Mouse (Mus musculus) embryonic facial prominence, embryonic 10.5 days (tissue): ENCODE data around the gene Wwp2. TPM values are rescaled to one million over a fixed set of nuclear protein-coding genes. Genes with fewer than 3 reads are reported as not detected.

Experiments used
- DNase-seq: peaks from one replicate; pipeline ENCODE4 v3.0.0-alpha.2; 2017; ENCODE audit warnings: low spot score
- H3K27ac ChIP-seq: fragments of 300-500 bp; sonication (generic); replicated peaks from 2 replicates; pipeline ENCODE4 v1.5.1; 2016; ENCODE audit warnings: mild to moderate bottlenecking
- H3K27me3 ChIP-seq: fragments of 300-500 bp; sonication (generic); replicated peaks from 2 replicates; pipeline ENCODE4 v1.6.1; 2016; ENCODE audit warnings: low read depth, mild to moderate bottlenecking; ENCODE audit not compliant: poor library complexity, severe bottlenecking
- H3K36me3 ChIP-seq: fragments of 300-500 bp; sonication (generic); replicated peaks from 2 replicates; pipeline ENCODE4 v1.6.1; 2016; ENCODE audit warnings: mild to moderate bottlenecking, moderate library complexity
- H3K4me1 ChIP-seq: fragments of 300-500 bp; sonication (generic); 2 replicates; pipeline ENCODE4 v1.6.1; 2016
- H3K4me3 ChIP-seq: fragments of 300-500 bp; sonication (generic); 2 replicates; pipeline ENCODE4 v1.5.1; 2016; ENCODE audit warnings: mild to moderate bottlenecking, moderate library complexity
- H3K9me3 ChIP-seq: fragments of 300-500 bp; sonication (generic); 2 replicates; pipeline ENCODE4 v1.6.1; 2016; ENCODE audit warnings: mild to moderate bottlenecking
- WGBS: fragments of 180-500 bp; shearing (Covaris S2); methylation state at CpG from one replicate; pipeline ENCODE4 v1.1.7; 2016; 5-methylcytosine and 5-hydroxymethylcytosine counted together
- polyA plus RNA-seq: library from polyadenylated mRNA; unstranded; fragments of >200 nt; fragmentation: Nextera tagmentation; extraction: Ambion mirVana; gene quantifications from 2 replicates; pipeline ENCODE4 v1.2.1, GENCODE M21; 2016

The Wwp2 gene
- polyA plus RNA-seq, 1 experiment from 2014 or later, result 67.5 TPM

GRCm38 (mm10) chr8:107439880-107440625 lies 3.9 kb downstream of the Wwp2 start:
- no peak for DNase-seq
- Histone ChIP-seq H3K4me3 (no peak overlapping the region), H3K9me3 (no peaks in the 10 kb centered on the region), H3K27ac (no peak overlapping the region), H3K27me3 (no peaks in the 10 kb centered on the region), H3K4me1 (peaks cover 20% of the 10 kb centered on the region), H3K36me3 (peaks cover 18% of the 10 kb centered on the region; the same call in 1 of the 2 replicates)
- 92% methylated on average over 3 of the region's 3 CpGs for WGBS

GRCm38 (mm10) chr8:107444626-107445025 lies 8.5 kb downstream of the Wwp2 start:
- H3K4me3 ChIP-seq, result no peak overlapping the region
- H3K27me3 ChIP-seq, result no peaks in the 10 kb centered on the region
- 89% methylated on average over 3 of the region's 3 CpGs for WGBS
- H3K9me3 ChIP-seq, result no peaks in the 10 kb centered on the region
- H3K4me1 ChIP-seq, result peaks cover 20% of the 10 kb centered on the region
- H3K36me3 ChIP-seq, result peaks cover 18% of the 10 kb centered on the region; the same call in 1 of the 2 replicates
- no peak for DNase-seq
- H3K27ac ChIP-seq, result no peak overlapping the region

DNA sequence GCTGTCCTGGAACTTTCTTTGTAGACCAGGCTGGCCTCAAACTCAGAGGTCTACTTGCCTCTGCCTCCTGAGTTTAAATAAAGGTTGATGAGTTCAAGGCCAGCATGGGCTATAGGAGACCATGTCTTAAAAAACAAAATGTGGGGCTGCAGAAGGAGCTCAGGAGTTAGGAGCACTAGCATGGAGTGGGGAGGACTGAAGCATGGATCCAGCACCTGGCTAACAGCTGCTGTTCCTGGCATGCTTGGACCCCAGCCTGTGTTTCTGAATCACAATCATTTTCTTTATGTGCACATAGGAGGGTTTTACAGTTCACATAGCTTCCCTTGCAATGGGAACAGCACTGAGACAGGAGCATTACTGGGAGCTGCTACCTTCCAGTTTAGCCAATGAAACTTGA lies 11.5 kb downstream of the Wwp2 start:
- Histone ChIP-seq H3K4me1 (peaks cover 23% of the 10 kb centered on the region), H3K4me3 (no peak overlapping the region)
- no peak for DNase-seq

GRCm38 (mm10) chr8:107448382-107448889 lies 12.3 kb downstream of the Wwp2 start:
- Histone ChIP-seq H3K4me1 (peaks cover 23% of the 10 kb centered on the region), H3K36me3 (peaks cover 16% of the 10 kb centered on the region), H3K27me3 (no peaks in the 10 kb centered on the region), H3K9me3 (no peaks in the 10 kb centered on the region), H3K4me3 (no peak overlapping the region), H3K27ac (peak overlapping the region; percentile 4)
- WGBS, result 79% methylated on average over 4 of the region's 4 CpGs
- no peak for DNase-seq

More for the DNA sequence above, 11.5 kb downstream of the Wwp2 start:
- no peaks in the 10 kb centered on the region for H3K27me3 ChIP-seq
- H3K9me3 ChIP-seq, result no peaks in the 10 kb centered on the region
- no peak overlapping the region for H3K27ac ChIP-seq
- H3K36me3 ChIP-seq, result peaks cover 13% of the 10 kb centered on the region

GRCm38 (mm10) chr8:107449130-107449529 lies 13.0 kb downstream of the Wwp2 start:
- Histone ChIP-seq H3K9me3 (no peaks in the 10 kb centered on the region), H3K4me3 (no peak overlapping the region), H3K36me3 (peaks cover 23% of the 10 kb centered on the region), H3K27me3 (no peaks in the 10 kb centered on the region), H3K4me1 (peaks cover 23% of the 10 kb centered on the region), H3K27ac (peak overlapping the region; percentile 20)
- no peak for DNase-seq
- 34% methylated on average over 8 of the region's 8 CpGs for WGBS

GRCm38 (mm10) chr8:107449655-107450054 lies 13.5 kb downstream of the Wwp2 start:
- Histone ChIP-seq H3K36me3 (peaks cover 23% of the 10 kb centered on the region), H3K4me1 (peaks cover 23% of the 10 kb centered on the region), H3K4me3 (no peak overlapping the region), H3K9me3 (no peaks in the 10 kb centered on the region), H3K27me3 (no peaks in the 10 kb centered on the region), H3K27ac (peak overlapping the region; percentile 20; the same call in 1 of the 2 replicates)
- no peak for DNase-seq
- WGBS, result 73% methylated on average over 6 of the region's 6 CpGs

GRCm38 (mm10) chr8:107451414-107452066 lies 15.4 kb downstream of the Wwp2 start:
- no peaks in the 10 kb centered on the region for H3K27me3 ChIP-seq
- DNase-seq, result no peak
- no peak overlapping the region for H3K27ac ChIP-seq
- peaks cover 23% of the 10 kb centered on the region for H3K4me1 ChIP-seq
- no peak overlapping the region for H3K4me3 ChIP-seq
- H3K9me3 ChIP-seq, result no peaks in the 10 kb centered on the region
- peaks cover 34% of the 10 kb centered on the region for H3K36me3 ChIP-seq
- 91% methylated on average over 13 of the region's 13 CpGs for WGBS

GRCm38 (mm10) chr8:107453386-107453785 lies 17.2 kb downstream of the Wwp2 start:
- WGBS, result 98% methylated on average over 11 of the region's 11 CpGs
- DNase-seq, result no peak
- H3K4me1 ChIP-seq, result peaks cover 15% of the 10 kb centered on the region
- H3K27ac ChIP-seq, result no peak overlapping the region
- no peaks in the 10 kb centered on the region for H3K27me3 ChIP-seq
- no peaks in the 10 kb centered on the region for H3K9me3 ChIP-seq
- peaks cover 49% of the 10 kb centered on the region for H3K36me3 ChIP-seq
- no peak overlapping the region for H3K4me3 ChIP-seq

- H3K4me3 ChIP-seq, result no peak overlapping the region
- H3K36me3 ChIP-seq, result peaks cover 61% of the 10 kb centered on the region
- DNase-seq, result peak; percentile 34
- 0 out of 2 replicates have a peak overlapping the region, but pooled peaks have one; percentile 19 for H3K27ac ChIP-seq
- no peaks in the 10 kb centered on the region for H3K9me3 ChIP-seq
- WGBS, result 18% methylated on average over 3 of the region's 3 CpGs
- 0 out of 2 replicates have a peak, but pooled peaks cover 3% of the 10 kb centered on the region for H3K4me1 ChIP-seq
- H3K27me3 ChIP-seq, result no peaks in the 10 kb centered on the region
These were observed 19.1 kb downstream of the Wwp2 start for GRCm38 (mm10) chr8:107455268-107455667.

- Histone ChIP-seq H3K27ac (no peak overlapping the region), H3K9me3 (no peaks in the 10 kb centered on the region), H3K4me1 (0 out of 2 replicates have a peak, but pooled peaks cover 5% of the 10 kb centered on the region), H3K27me3 (no peaks in the 10 kb centered on the region), H3K4me3 (no peak overlapping the region), H3K36me3 (peaks cover 76% of the 10 kb centered on the region)
- 61% methylated on average over 4 of the region's 4 CpGs for WGBS
- no peak for DNase-seq
These were observed 21.6 kb downstream of the Wwp2 start for GRCm38 (mm10) chr8:107457725-107458124.

DNA sequence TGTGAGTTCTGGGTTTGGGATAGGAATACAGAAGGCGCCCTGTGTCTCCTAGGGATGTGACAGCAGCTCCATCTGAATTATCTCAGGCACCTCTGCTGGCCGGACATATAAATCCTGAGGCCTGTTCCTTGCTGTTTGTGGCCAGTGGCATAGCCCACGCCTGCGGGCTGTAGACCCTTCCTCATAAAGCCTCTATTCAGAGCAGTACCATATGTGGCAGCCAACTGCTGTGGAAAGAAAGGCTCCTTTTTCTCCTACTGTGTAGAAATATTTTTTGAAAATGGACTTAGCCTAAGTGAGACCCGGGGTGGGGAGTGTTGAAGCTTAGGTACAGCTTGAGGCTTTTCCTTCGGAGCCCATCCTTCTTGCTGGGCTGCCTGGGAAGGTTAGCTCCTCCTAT lies 22.1 kb downstream of the Wwp2 start:
- H3K4me3 ChIP-seq, result no peak overlapping the region
- 0 out of 2 replicates have a peak, but pooled peaks cover 5% of the 10 kb centered on the region for H3K4me1 ChIP-seq
- WGBS, result 56% methylated on average over 6 of the region's 6 CpGs
- H3K36me3 ChIP-seq, result peaks cover 76% of the 10 kb centered on the region
- H3K9me3 ChIP-seq, result no peaks in the 10 kb centered on the region
- H3K27me3 ChIP-seq, result no peaks in the 10 kb centered on the region
- H3K27ac ChIP-seq, result no peak overlapping the region
- no peak for DNase-seq

DNA sequence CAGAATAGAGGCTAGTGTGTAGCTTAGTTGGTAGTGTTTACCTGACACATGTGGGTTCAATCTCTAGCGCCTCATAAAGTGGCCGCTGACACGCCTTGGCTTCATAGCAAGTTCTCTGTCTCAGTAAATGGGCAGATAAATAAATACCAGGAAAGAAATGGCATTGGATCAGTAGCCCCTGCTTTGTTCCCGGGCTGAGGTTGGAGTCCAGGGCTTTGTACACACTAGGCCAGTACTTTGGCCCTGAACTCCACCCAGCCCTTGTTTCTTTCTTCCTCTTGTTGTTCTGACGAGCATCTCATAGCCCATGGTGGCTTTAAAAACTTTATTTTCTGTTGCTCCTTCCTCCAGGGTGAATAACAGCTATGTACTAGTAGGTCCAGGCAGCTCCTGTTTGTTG lies 26.3 kb downstream of the Wwp2 start:
- no peaks in the 10 kb centered on the region for H3K9me3 ChIP-seq
- 91% methylated on average over 5 of the region's 5 CpGs for WGBS
- H3K4me1 ChIP-seq, result peaks cover 10% of the 10 kb centered on the region; the same call in 1 of the 2 replicates
- H3K27ac ChIP-seq, result no peak overlapping the region
- H3K36me3 ChIP-seq, result peaks cover 89% of the 10 kb centered on the region
- DNase-seq, result no peak
- H3K27me3 ChIP-seq, result no peaks in the 10 kb centered on the region
- H3K4me3 ChIP-seq, result no peak overlapping the region
